Mouse (Mus musculus) urinary bladder, postnatal 36 days (tissue): ENCODE measurements around the gene Tgif2.
"Not testable (repeated sequence)": the region's sequence is repeated elsewhere in the genome, so short reads cannot be mapped to it uniquely, and the experiment has no call there.

ENCODE experiments used
- DNase-seq, 2 experiments: peaks; one replicate each; pipeline ENCODE4 v3.0.0; 2022; ENCODE audit warnings: low spot score in 2 of 2, mixed read lengths in 1 of 2

Gene Tgif2

GRCm38 (mm10) chr2:156874760-156875510 lies 35.1 kb downstream of the Tgif2 start:
- no peak for DNase-seq

- no peak for DNase-seq
These were observed 37.9 kb downstream of the Tgif2 start for GRCm38 (mm10) chr2:156877726-156878125.

GRCm38 (mm10) chr2:156879541-156879940 lies 39.7 kb downstream of the Tgif2 start:
- peak in 1 of 2 experiments; percentile 13 for DNase-seq

GRCm38 (mm10) chr2:156882431-156883001 lies 42.7 kb downstream of the Tgif2 start:
- no peak for DNase-seq

- no peak for DNase-seq
These were observed 44.8 kb downstream of the Tgif2 start for GRCm38 (mm10) chr2:156884396-156885211.

GRCm38 (mm10) chr2:156885666-156886065 lies 45.9 kb downstream of the Tgif2 start:
- DNase-seq, result not testable (repeated sequence)

- no peak for DNase-seq
These were observed 46.4 kb downstream of the Tgif2 start for GRCm38 (mm10) chr2:156886084-156886631.

- no peak for DNase-seq
These were observed 47.2 kb downstream of the Tgif2 start, which contains the start of gene Sla2 for GRCm38 (mm10) chr2:156887017-156887416. Gene Sla2 (minus strand): TSS chr2:156887192.

- DNase-seq, result no peak
These were observed 48.7 kb downstream of the Tgif2 start for GRCm38 (mm10) chr2:156888490-156888889.

- DNase-seq, result no peak
These were observed 52.4 kb downstream of the Tgif2 start for GRCm38 (mm10) chr2:156892240-156892639.

- no peak for DNase-seq
These were observed 53.0 kb downstream of the Tgif2 start for GRCm38 (mm10) chr2:156892821-156893220.

GRCm38 (mm10) chr2:156894496-156895265 lies 54.9 kb downstream of the Tgif2 start:
- DNase-seq, result no peak

- no peak for DNase-seq
These were observed 56.6 kb downstream of the Tgif2 start for GRCm38 (mm10) chr2:156896384-156896914.

GRCm38 (mm10) chr2:156897034-156897433 lies 57.2 kb downstream of the Tgif2 start:
- DNase-seq, result no peak

GRCm38 (mm10) chr2:156898374-156898773 lies 58.6 kb downstream of the Tgif2 start:
- DNase-seq, result no peak

- DNase-seq, result no peak
These were observed 59.4 kb downstream of the Tgif2 start for GRCm38 (mm10) chr2:156899184-156899583.

GRCm38 (mm10) chr2:156901344-156901743 lies 61.5 kb downstream of the Tgif2 start:
- DNase-seq, result no peak

- no peak for DNase-seq
These were observed 62.1 kb downstream of the Tgif2 start for GRCm38 (mm10) chr2:156901883-156902282.

- not testable (repeated sequence) for DNase-seq
These were observed 62.6 kb downstream of the Tgif2 start for GRCm38 (mm10) chr2:156902411-156902810.

- no peak for DNase-seq
These were observed 63.6 kb downstream of the Tgif2 start for GRCm38 (mm10) chr2:156903367-156903766.
